Mouse (Mus musculus) T-helper 2 cell (primary cell): Measurements from ENCODE around the gene B4galt5.

Experiments used
- in situ Hi-C: fragments of 300-600 bp; cut with MboI, MseI; formaldehyde crosslinking; loops from one replicate; pipeline ENCODE4 v1.15.1; 2025; ENCODE audit warnings: high pct_unique_total_duplicates

B4galt5 gene

GRCm38 (mm10) chr2:167305382-167306272 lies 43.4 kb downstream of the B4galt5 start:
- in situ Hi-C loops, result no loop called here

- in situ Hi-C loops, result no loop called here
Observed at GRCm38 (mm10) chr2:167304651-167305381, 44.2 kb downstream of the B4galt5 start.

- in situ Hi-C loops, result no loop called here
Observed at GRCm38 (mm10) chr2:167303806-167304205, 45.2 kb downstream of the B4galt5 start.

GRCm38 (mm10) chr2:167303196-167303595 lies 45.8 kb downstream of the B4galt5 start:
- in situ Hi-C loops, result no loop called here

- in situ Hi-C loops, result no loop called here
Observed at GRCm38 (mm10) chr2:167302641-167303040, 46.3 kb downstream of the B4galt5 start.

- in situ Hi-C loops, result no loop called here
Observed at GRCm38 (mm10) chr2:167302031-167302430, 47.0 kb downstream of the B4galt5 start.

- in situ Hi-C loops, result no loop called here
Observed at GRCm38 (mm10) chr2:167301601-167302000, 47.4 kb downstream of the B4galt5 start.

GRCm38 (mm10) chr2:167300943-167301497 lies 48.0 kb downstream of the B4galt5 start:
- in situ Hi-C loops, result no loop called here

- in situ Hi-C loops, result no loop called here
Observed at GRCm38 (mm10) chr2:167299861-167300667, 48.9 kb downstream of the B4galt5 start.

- in situ Hi-C loops, result no loop called here
Observed at GRCm38 (mm10) chr2:167298729-167299705, 50.0 kb downstream of the B4galt5 start.

GRCm38 (mm10) chr2:167297985-167298384 lies 51.0 kb downstream of the B4galt5 start:
- in situ Hi-C loops, result no loop called here

GRCm38 (mm10) chr2:167294926-167295325 lies 54.1 kb downstream of the B4galt5 start:
- in situ Hi-C loops, result no loop called here

- in situ Hi-C loops, result no loop called here
Observed at GRCm38 (mm10) chr2:167294216-167294615, 54.8 kb downstream of the B4galt5 start.

- in situ Hi-C loops, result no loop called here
Observed at GRCm38 (mm10) chr2:167293289-167294085, 55.5 kb downstream of the B4galt5 start.

- in situ Hi-C loops, result no loop called here
Observed at GRCm38 (mm10) chr2:167292854-167293253, 56.1 kb downstream of the B4galt5 start.

- in situ Hi-C loops, result no loop called here
Observed at GRCm38 (mm10) chr2:167292151-167292591, 56.8 kb downstream of the B4galt5 start.

- in situ Hi-C loops, result no loop called here
Observed at GRCm38 (mm10) chr2:167291656-167292055, 57.3 kb downstream of the B4galt5 start.

- in situ Hi-C loops, result loop anchor here (5.0 kb wide), 2 partner anchors 64 to 186 kb away; no protein-coding TSS in a partner anchor
Observed at GRCm38 (mm10) chr2:167281461-167281860, 67.5 kb downstream of the B4galt5 start.

GRCm38 (mm10) chr2:167280986-167281310 lies 68.0 kb downstream of the B4galt5 start:
- in situ Hi-C loops, result loop anchor here (5.0 kb wide), 2 partner anchors 64 to 186 kb away; no protein-coding TSS in a partner anchor
